Mouse (Mus musculus) spleen, adult 2 months (tissue): ENCODE results near the gene Grid2. TPM values are rescaled to one million over a fixed set of nuclear protein-coding genes. Genes with fewer than 3 reads are reported as not detected.

Experiments
- DNase-seq, 2 experiments: peaks; one replicate each; pipeline versions ENCODE4 v3.0.0 to v3.0.0-alpha.2; 2012 to 2021; ENCODE audit warnings: low spot score in 2 of 2, low read depth in 1 of 2
- H3K27ac ChIP-seq: fragments of 200-500 bp; 2 replicates; pipeline ENCODE4 v1.5.1; 2012; ENCODE audit warnings: low read length, inconsistent platforms; ENCODE audit not compliant: insufficient read depth
- H3K27me3 ChIP-seq: fragments of 200-500 bp; 2 replicates; pipeline ENCODE4 v1.6.1; 2012; ENCODE audit warnings: mild to moderate bottlenecking, moderate library complexity, low read length, inconsistent platforms; ENCODE audit not compliant: control insufficient read depth, insufficient read depth
- H3K36me3 ChIP-seq: fragments of 200-500 bp; 2 replicates; pipeline ENCODE4 v1.6.1; 2012; ENCODE audit warnings: mild to moderate bottlenecking, low read length, inconsistent platforms; ENCODE audit not compliant: control insufficient read depth, insufficient read depth
- H3K4me1 ChIP-seq: fragments of 200-500 bp; 2 replicates; pipeline ENCODE4 v1.6.1; 2011; ENCODE audit warnings: inconsistent platforms; ENCODE audit not compliant: control insufficient read depth, insufficient read depth, insufficient read length
- H3K4me3 ChIP-seq: fragments of 200-500 bp; 2 replicates; pipeline ENCODE4 v1.5.1; 2011; ENCODE audit warnings: mild to moderate bottlenecking, inconsistent platforms; ENCODE audit not compliant: insufficient read depth, insufficient read length; ENCODE audit errors: extremely low read depth
- CTCF ChIP-seq: fragments of 200-500 bp; IDR thresholded peaks from 2 replicates; pipeline ENCODE4 v1.5.1; 2011; ENCODE audit warnings: mild to moderate bottlenecking, inconsistent platforms; ENCODE audit not compliant: insufficient read depth, insufficient read length, insufficient replicate concordance; ENCODE audit errors: extremely low read depth
- POLR2A ChIP-seq: fragments of 200-500 bp; IDR thresholded peaks from 2 replicates; pipeline ENCODE4 v1.6.1; 2011; ENCODE audit warnings: low read depth, low read length, inconsistent platforms
- WGBS: fragments of 180-500 bp; shearing (Covaris S2); methylation state at CpG from one replicate; pipeline ENCODE4 v1.1.7; 2018; 5-methylcytosine and 5-hydroxymethylcytosine counted together
- polyA plus RNA-seq: library from polyadenylated mRNA; depleted of rRNA; stranded (reverse); fragments of >200 nt; gene quantifications from 2 replicates; pipeline ENCODE4 v1.2.3, GENCODE M21; 2012

The Grid2 gene
- polyA plus RNA-seq, 1 experiment, result 0.07 TPM

GRCm38 (mm10) chr6:64555220-64555619, 1299.5 kb downstream of the Grid2 start:
- H3K27ac ChIP-seq, result no peak overlapping the region
- no peak for TF ChIP-seq POLR2A
- TF ChIP-seq CTCF, result no peak
- no peak for DNase-seq
- no peaks in the 10 kb centered on the region for H3K27me3 ChIP-seq
- H3K4me3 ChIP-seq, result no peak overlapping the region
- H3K36me3 ChIP-seq, result no peaks in the 10 kb centered on the region
- H3K4me1 ChIP-seq, result no peaks in the 10 kb centered on the region
- 91% methylated on average over 4 of the region's 4 CpGs for WGBS

- H3K4me1 ChIP-seq, result no peaks in the 10 kb centered on the region
- no peak overlapping the region for H3K4me3 ChIP-seq
- H3K36me3 ChIP-seq, result no peaks in the 10 kb centered on the region
- H3K27ac ChIP-seq, result no peak overlapping the region
- DNase-seq, result no peak
- no peaks in the 10 kb centered on the region for H3K27me3 ChIP-seq
- 57% methylated on average over 5 of the region's 5 CpGs for WGBS
- no peak for TF ChIP-seq POLR2A
- no peak for TF ChIP-seq CTCF
Measured at GRCm38 (mm10) chr6:64568599-64568998, 1312.9 kb downstream of the Grid2 start.

- H3K4me3 ChIP-seq, result no peak overlapping the region
- no peak for DNase-seq
- no peaks in the 10 kb centered on the region for H3K4me1 ChIP-seq
- no peaks in the 10 kb centered on the region for H3K27me3 ChIP-seq
- 60% methylated on average over 3 of the region's 3 CpGs for WGBS
- H3K27ac ChIP-seq, result no peak overlapping the region
- TF ChIP-seq CTCF, result no peak
- TF ChIP-seq POLR2A, result no peak
- no peaks in the 10 kb centered on the region for H3K36me3 ChIP-seq
Measured at GRCm38 (mm10) chr6:64581338-64581737, 1325.7 kb downstream of the Grid2 start.

- no peaks in the 10 kb centered on the region for H3K27me3 ChIP-seq
- TF ChIP-seq CTCF (no peak), POLR2A (no peak)
- H3K27ac ChIP-seq, result no peak overlapping the region
- H3K4me3 ChIP-seq, result no peak overlapping the region
- DNase-seq, result no peak
- no peaks in the 10 kb centered on the region for H3K36me3 ChIP-seq
- H3K4me1 ChIP-seq, result no peaks in the 10 kb centered on the region
- WGBS, result 85% methylated on average over 7 of the region's 7 CpGs
Measured at GRCm38 (mm10) chr6:64588487-64589205, 1333.0 kb downstream of the Grid2 start.

GRCm38 (mm10) chr6:64596261-64596660, 1340.6 kb downstream of the Grid2 start:
- DNase-seq, result no peak
- Histone ChIP-seq H3K36me3 (no peaks in the 10 kb centered on the region), H3K27me3 (no peaks in the 10 kb centered on the region), H3K27ac (no peak overlapping the region), H3K4me1 (no peaks in the 10 kb centered on the region), H3K4me3 (no peak overlapping the region)
- TF ChIP-seq POLR2A (no peak), CTCF (no peak)
- WGBS, result 77% methylated on average over 7 of the region's 7 CpGs

- H3K4me1 ChIP-seq, result no peaks in the 10 kb centered on the region
- H3K27me3 ChIP-seq, result no peaks in the 10 kb centered on the region
- no peak overlapping the region for H3K4me3 ChIP-seq
- WGBS, result 91% methylated on average over 2 of the region's 2 CpGs
- no peak for TF ChIP-seq CTCF
- TF ChIP-seq POLR2A, result no peak
- no peak overlapping the region for H3K27ac ChIP-seq
- DNase-seq, result no peak
- no peaks in the 10 kb centered on the region for H3K36me3 ChIP-seq
Measured at GRCm38 (mm10) chr6:64596835-64597234, 1341.2 kb downstream of the Grid2 start.

- TF ChIP-seq POLR2A (no peak), CTCF (no peak)
- 65% methylated on average over 4 of the region's 4 CpGs for WGBS
- no peak overlapping the region for H3K27ac ChIP-seq
Measured at GRCm38 (mm10) chr6:64598144-64598561, 1342.5 kb downstream of the Grid2 start.

More at GRCm38 (mm10) chr6:64598144-64598561, 1342.5 kb downstream of the Grid2 start:
- DNase-seq, result no peak
- Histone ChIP-seq H3K4me3 (no peak overlapping the region), H3K27me3 (no peaks in the 10 kb centered on the region), H3K36me3 (no peaks in the 10 kb centered on the region), H3K4me1 (no peaks in the 10 kb centered on the region)
